Mouse (Mus musculus) brain, embryonic 18.5 days (tissue): ENCODE measurements around the gene Olfr1360.
A peak's percentile ranks its signal among the peaks of the same experiment; 100 is the strongest.
"Not testable (repeated sequence)": the region's sequence is repeated elsewhere in the genome, so short reads cannot be mapped to it uniquely, and the experiment has no call there.

Experiments used
- DNase-seq: peaks from one replicate; pipeline ENCODE4 v3.0.0-alpha.2; 2012; ENCODE audit warnings: low read depth, low spot score

The Olfr1360 gene

GRCm38 (mm10) chr13:21677305-21677704 lies at the start of gene Olfr1360:
Olfr1360 (minus strand) TSS chr13:21677405.
- no peak for DNase-seq

GRCm38 (mm10) chr13:21722993-21723836 lies 46.0 kb upstream of the Olfr1360 start:
- no peak for DNase-seq

DNA sequence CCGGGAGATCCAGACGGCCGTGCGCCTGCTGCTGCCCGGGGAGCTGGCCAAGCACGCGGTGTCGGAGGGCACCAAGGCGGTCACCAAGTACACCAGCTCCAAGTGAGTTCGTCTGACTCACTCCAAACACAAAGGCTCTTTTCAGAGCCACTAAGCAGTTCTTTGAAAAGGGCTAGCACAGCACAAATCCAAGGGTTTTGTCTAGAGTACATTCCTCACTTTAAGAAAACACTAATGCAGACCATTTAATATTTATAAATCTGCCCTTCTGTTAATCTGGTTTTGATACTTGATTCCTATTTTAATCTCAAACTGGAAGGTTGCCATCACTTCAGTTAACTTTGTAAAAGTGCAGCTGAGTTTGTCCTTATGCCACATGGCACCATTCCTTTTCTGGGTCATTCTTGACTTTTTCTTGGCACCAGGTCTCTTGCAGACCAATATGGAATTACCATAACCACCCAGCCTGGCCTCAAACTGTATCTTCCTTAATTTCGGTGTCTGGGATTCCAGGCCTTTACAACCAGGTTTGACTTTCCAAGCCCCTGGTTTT lies 45.2 kb upstream of the Olfr1360 start:
- DNase-seq = no peak

DNA sequence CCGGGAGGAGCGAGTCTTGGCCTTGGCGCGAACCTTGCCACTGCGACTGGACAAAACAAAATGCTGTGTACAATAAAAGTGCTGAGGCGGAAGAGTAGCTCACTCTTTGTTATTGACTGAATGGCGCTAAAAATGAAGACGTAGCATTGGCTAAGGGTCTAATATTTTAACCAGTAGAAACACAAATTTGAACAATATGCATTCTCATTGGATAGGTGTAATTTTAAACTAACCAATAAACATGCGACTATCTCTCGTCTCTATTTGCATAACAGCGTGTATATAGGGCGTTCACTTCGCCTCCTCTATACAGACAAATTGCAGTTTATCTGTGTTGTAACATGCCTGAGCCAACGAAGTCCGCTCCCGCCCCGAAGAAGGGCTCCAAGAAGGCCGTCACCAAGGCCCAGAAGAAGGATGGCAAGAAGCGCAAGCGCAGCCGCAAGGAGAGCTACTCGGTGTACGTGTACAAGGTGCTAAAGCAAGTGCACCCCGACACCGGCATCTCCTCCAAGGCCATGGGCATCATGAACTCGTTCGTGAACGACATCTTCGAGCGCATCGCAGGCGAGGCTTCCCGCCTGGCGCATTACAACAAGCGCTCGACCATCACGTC lies 44.7 kb upstream of the Olfr1360 start, which contains the start of gene Hist1h2bm:
Gene Hist1h2bm (plus strand): TSS at position 288 of the 616 bp plus-strand sequence.
- DNase-seq = peak; percentile 90

DNA sequence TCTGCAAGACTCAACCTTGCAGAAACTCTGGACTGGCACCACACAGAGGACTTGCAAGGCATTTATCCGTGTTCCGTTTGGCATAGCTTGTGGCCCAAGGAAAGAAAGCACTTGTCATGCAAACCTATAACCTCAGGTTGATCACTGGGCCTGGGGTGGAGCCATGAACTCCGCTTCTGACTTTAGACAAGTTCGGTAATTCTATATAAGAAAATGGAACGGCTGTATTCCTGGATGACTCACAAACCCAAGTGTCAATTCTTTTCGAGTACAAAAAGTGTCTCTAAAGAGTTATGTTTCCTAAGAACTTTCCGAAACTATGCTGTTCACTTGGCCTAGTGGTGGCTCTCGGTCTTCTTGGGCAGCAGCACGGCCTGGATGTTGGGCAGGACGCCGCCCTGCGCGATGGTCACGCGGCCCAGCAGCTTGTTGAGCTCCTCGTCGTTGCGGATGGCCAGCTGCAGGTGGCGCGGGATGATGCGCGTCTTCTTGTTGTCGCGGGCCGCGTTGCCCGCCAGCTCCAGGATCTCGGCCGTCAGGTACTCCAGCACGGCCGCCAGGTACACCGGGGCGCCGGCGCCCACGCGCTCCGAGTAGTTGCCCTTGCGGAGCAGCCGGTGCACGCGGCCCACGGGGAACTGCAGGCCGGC lies 44.0 kb upstream of the Olfr1360 start:
- not testable (repeated sequence) for DNase-seq

DNA sequence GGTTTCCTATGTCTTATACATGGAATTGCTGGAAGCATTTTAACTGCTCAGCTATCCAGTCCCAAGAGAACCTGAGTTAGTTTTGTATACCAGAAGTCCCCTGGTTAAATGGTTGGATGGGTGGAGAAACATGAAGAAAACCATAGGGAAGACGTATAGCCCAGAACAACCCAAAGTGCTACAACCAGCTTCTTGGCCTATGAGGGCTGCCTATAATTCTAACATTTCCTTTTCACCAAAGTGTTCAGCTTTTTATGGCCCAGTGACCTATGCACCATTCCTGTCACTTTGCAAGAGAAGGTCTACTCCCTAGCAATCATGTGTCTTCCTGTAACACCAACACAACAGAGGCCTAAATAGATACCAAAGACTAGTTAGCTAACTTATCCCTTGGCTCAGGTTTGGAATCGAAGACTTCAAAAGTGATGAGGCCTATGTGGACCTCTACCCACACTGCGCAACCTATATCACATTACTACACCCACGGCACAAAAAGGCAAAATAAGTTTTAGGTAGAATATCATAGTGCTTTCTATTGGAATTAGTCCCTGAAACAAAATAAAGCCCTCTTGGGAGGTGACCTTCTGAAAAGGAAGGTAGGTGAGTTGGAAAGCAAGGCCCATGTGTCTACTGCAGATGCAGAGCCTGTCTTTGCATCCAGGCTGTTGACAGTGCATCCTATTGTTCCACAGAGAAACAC lies 41.3 kb upstream of the Olfr1360 start:
- no peak for DNase-seq

- peak; percentile 90 for DNase-seq
Measured at GRCm38 (mm10) chr13:21717397-21718357, 40.5 kb upstream of the Olfr1360 start, which contains the start of gene Hist1h3h. Hist1h3h (plus strand) TSS chr13:21717659.

GRCm38 (mm10) chr13:21716540-21717391 lies 39.6 kb upstream of the Olfr1360 start:
- not testable (repeated sequence) for DNase-seq

- peak; percentile 94 for DNase-seq
Measured at GRCm38 (mm10) chr13:21715864-21716539, 38.8 kb upstream of the Olfr1360 start, which contains the start of the genes Hist1h2bl and Hist1h2ai. Hist1h2bl (minus strand) TSS chr13:21716143. Hist1h2ai (plus strand) TSS chr13:21716422.

DNA sequence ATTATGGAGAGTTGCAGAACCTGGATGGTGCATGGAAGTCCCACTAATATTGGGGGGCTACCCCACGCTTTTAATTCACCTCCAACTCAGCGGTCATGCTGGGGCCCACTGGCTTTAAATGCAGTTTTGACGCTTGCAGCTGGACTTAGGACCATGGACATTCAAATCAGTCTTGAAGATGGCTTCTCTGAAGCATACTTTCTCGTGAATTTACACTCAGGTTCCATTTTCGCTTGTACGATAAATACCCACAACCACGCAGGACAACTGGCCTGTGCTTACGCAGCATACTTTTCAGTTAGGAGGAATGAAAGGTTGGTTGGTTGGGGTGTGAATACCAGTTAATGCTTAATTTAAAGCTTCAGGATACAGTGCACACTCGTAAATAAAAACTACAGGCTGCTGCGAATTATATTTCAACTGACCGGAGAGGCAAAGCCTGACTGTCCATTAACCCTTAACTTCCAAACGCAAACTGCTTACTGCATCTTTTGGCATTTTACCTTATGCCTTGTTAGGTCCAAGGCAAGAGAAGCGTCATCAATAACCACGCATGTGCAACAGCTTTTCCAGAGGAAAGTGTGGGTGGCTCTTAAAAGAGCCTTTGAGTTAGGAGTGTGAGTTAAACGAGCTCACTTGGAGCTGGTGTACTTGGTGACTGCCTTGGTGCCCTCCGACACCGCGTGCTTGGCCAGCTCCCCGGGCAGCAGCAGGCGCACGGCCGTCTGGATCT lies 38.1 kb upstream of the Olfr1360 start:
- no peak for DNase-seq

DNA sequence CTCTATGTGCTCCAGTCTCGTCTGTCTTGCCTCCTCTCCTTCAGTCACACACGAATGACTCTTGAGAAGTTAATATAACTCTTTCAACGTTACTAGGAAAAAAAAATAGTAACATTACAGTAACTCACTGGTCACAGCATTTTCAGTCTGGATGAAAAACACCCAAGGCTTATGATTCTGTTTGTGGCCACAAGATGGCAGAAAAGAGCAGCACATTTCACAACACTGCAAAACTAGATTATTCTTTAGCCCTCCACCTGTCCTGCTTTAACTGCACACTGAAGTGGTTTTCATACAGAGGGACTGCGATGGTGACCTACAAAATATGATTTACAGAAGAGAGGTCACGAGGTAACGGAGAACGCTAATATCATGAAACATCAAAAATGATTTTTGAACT lies 37.5 kb upstream of the Olfr1360 start:
- DNase-seq = no peak

DNA sequence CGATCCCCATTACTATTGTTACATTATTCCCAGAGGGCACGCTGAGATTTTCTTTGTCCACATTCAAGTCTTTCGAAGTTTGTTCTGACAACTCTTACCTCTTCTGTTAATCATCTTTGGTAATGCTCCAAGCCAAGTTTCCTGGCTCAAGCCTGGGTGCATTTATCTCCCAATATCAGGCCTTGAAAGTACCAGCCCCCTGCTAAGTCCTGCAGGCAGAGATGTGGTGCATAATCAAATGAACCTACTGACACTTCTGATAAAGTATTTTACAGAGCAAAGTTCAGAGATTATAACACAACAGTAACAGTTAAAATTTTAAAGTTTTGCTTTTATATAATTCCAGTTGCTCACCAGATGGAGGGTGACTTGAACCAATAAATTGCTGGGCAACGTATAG lies 34.5 kb upstream of the Olfr1360 start:
- DNase-seq = no peak

- no peak for DNase-seq
Measured at GRCm38 (mm10) chr13:21710821-21711525, 33.8 kb upstream of the Olfr1360 start.

DNA sequence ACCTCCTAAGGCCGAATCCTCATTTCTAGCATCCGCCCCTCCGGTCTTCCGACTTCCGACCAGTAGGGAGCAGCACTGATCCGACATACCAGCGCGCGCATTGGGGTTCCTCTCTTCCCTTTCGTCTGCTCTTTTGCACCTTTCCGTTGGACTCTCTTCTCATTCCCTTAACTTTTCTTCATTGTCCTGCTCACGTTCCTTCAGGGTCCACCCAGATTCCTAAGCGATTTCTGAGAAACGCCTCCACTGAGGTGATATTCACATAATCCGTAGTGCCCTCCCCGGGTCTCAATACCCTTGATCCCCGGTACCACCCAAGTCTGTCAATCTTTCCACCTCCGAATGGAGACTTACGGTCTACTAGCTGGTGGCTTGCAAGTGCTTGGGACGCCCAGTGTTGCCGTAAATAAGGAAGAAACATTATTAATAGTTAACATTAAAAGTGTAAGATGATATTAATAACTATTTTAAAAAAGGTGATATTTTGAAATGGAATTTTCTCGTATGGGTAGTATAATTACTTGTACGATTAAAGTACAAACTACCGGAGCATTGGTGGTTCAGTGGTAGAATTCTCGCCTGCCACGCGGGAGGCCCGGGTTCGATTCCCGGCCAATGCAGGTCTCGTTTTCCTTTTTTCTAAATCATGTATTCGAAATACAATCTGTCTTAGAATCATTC lies 33.0 kb upstream of the Olfr1360 start:
- no peak for DNase-seq

DNA sequence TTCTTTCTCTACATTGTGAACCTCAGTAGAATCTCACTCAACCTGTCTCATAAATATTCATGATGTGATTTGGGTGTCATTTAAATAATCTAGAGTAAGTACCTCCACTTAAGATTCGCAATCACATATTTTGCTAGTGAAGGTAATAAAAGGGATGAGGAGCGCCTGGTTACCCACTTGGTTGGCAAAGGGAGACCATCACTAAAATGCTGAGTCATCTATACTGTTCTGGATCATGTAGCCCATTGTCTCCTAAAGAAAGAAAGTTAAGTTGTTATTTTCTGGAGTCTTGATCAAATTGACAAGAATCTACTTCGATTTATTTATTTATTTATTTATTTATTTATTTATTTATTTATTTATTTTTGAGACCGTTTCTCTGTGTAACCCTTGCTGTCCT lies 29.5 kb upstream of the Olfr1360 start:
- no peak for DNase-seq

DNA sequence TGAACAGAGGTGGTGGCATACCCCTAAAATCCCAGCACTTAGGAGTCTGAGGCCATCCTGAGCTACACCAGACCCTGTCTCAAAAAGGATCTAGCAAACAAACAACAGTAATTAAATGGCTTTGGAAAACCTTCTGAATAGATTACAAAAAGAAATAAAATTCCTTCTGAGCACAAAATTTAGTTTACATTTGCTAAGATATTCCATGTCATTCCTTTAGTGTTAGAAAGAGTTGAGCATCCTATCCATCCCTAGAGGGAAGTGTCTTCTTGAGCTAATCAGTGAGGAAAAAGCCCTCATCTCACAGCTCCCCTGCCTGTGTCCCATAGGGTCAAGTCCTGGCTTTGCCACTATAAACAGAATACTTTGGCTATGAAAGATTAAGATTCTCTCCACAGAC lies 20.6 kb upstream of the Olfr1360 start, which contains the start of gene Olfr1359:
Gene Olfr1359 (plus strand): TSS at position 301 of the 400 bp plus-strand sequence.
- DNase-seq = no peak

- no peak for DNase-seq
Measured at GRCm38 (mm10) chr13:21663286-21663685, 13.9 kb downstream of the Olfr1360 start, which contains the start of gene Olfr1361. Olfr1361 (minus strand) TSS chr13:21663386.
